Mouse (Mus musculus) frontal cortex, adult 2 months (tissue): ENCODE results near the gene Eomes. TPM values are rescaled to one million over a fixed set of nuclear protein-coding genes. Genes with fewer than 3 reads are reported as not detected.

Experiments
- DNase-seq, 2 experiments: peaks; one replicate each; pipeline ENCODE4 v3.0.0; 2022; ENCODE audit warnings: low spot score in 1 of 2; ENCODE audit errors: extremely low spot score in 1 of 2
- polyA plus RNA-seq: library from polyadenylated mRNA; depleted of rRNA; stranded (reverse); fragments of >200 nt; gene quantifications from 2 replicates; pipeline ENCODE4 v1.2.3, GENCODE M21; 2012

The Eomes gene
- polyA plus RNA-seq, 1 experiment, result 29.1 TPM

DNA sequence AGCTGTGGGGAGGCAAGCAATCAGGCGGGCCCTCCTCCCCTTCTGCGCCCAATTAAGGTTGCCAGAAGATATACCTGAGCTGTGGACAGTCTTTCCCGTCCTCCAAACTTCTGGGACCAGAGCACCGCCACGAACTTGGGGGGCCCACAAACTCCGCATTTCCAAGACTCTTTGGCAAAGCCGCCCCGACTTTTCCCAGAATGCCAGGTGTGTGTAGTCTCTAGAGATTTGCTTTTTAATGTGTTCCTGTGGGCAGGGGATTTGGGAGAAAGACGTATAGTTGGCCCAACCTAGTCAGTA, 9.0 kb downstream of the Eomes start:
- DNase-seq, result no peak

DNA sequence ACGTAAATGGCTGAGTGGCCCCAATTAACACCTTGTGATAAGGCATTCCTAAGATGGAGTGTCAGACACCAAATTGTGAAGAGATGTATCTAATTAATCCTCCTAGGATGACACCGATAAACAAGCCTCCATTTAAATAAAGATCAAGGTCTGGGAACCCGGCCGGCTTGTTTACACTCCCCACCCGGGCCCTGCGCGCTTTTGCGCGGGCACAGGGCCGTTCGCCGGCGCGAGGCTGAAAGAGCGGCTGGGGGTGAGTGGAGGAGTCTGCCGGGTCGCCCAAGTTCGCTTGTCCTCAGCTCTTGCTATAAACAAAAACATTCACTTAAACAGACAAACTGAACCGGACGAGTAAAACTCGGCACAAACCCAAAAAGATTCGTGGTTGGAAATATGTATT, 9.6 kb downstream of the Eomes start:
- no peak for DNase-seq

GRCm38 (mm10) chr9:118488138-118488895, 10.3 kb downstream of the Eomes start:
- DNase-seq, result peak in 1 of 2 experiments; percentile 17

- DNase-seq, result no peak
Observed at GRCm38 (mm10) chr9:118488896-118489578, 11.0 kb downstream of the Eomes start.

DNA sequence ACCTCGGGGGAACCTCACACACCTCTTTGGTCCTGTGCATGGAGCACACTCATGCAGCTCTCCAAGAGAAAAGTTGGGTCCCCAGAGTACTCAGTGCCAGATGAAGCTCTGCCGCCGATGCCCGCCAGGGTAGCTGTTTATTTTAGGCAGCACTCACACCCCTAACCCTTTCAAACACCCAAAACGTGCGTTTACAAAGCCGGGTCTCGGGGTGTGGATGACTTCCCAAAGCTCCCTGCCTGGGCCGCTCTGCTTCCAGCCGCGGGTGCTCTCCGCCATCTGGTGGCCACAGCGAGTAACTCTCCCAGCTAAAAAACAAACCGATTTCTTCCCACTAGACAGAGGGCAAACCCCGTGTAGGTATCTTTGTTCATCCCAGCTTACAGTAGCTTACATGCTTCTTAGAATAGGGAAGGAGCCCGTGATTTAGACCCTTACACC, 11.6 kb downstream of the Eomes start:
- DNase-seq, result peak in 1 of 2 experiments; percentile 81

GRCm38 (mm10) chr9:118491195-118491594, 13.2 kb downstream of the Eomes start:
- DNase-seq, result no peak

- DNase-seq, result no peak
Observed at GRCm38 (mm10) chr9:118492932-118493698, 15.1 kb downstream of the Eomes start.

GRCm38 (mm10) chr9:118494106-118494505, 16.1 kb downstream of the Eomes start:
- no peak for DNase-seq

DNA sequence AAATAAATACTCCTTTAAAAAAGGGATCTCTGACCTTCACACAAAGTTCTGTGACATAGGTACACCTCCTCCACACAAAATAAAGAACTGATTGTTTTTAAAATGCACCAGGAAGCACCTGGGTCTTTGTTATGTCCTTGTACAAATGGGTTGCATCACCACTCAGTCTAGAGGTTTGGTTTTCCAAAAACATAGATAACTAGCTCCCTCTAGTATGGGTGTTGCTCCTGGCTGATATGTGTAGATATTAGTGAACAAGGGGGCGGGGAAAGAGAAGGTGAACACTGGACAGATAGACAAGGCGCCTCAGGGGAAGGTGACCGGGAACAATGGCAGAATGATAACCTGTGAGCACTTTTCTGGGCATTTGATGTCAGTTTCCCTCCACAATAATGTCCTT, 17.9 kb downstream of the Eomes start:
- DNase-seq, result no peak

- no peak for DNase-seq
Observed at GRCm38 (mm10) chr9:118496952-118497351, 18.9 kb downstream of the Eomes start.

- no peak for DNase-seq
Observed at GRCm38 (mm10) chr9:118498061-118498460, 20.0 kb downstream of the Eomes start.

GRCm38 (mm10) chr9:118500963-118501362, 23.0 kb downstream of the Eomes start:
- DNase-seq, result no peak

GRCm38 (mm10) chr9:118504656-118505055, 26.6 kb downstream of the Eomes start:
- no peak for DNase-seq

GRCm38 (mm10) chr9:118506020-118506403, 28.0 kb downstream of the Eomes start, which contains the start of gene Golga4:
Gene Golga4, plus strand, starts transcription at chr9:118506267.
- DNase-seq, result peak; percentile 78 to 96

- DNase-seq, result no peak
Observed at GRCm38 (mm10) chr9:118506404-118507231, 28.6 kb downstream of the Eomes start.

DNA sequence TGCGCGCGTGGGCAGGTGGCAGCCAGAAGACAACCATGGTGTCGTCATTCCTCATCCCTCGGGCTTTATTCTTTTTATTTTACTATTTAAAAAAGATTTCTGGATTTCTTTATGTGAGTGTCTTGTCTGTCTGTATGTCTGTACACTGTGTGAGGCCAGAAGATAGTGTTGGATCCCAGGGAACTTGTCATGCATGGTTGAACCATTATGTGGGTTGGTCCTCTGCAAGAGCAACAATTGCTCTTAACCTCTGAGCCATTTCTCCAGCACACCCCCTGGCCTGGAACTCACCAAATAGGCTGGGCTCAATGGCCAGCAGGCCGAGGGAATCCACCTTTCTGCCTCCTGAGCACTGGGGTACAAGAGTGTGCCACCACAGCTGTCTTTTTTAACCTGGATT, 29.5 kb downstream of the Eomes start:
- DNase-seq, result no peak

DNA sequence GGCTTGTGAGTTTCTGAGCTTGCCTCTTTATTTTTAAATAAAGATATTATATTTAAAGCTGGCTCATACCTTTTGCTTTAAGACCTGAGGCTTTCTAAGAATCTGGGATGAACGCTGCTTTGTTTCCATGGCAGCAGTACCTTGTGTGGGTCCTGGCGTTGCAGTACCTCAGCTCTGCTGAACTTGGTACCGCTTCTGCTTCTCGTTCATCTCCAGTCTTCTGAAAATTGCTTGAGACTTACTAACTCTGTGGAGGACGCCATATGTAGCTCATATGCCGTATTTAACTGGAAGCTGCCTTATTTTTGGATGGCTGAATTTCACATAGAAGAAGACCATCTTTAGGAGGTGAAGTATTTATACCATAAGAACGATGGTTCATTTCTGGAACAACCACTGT, 30.6 kb downstream of the Eomes start:
- no peak for DNase-seq

DNA sequence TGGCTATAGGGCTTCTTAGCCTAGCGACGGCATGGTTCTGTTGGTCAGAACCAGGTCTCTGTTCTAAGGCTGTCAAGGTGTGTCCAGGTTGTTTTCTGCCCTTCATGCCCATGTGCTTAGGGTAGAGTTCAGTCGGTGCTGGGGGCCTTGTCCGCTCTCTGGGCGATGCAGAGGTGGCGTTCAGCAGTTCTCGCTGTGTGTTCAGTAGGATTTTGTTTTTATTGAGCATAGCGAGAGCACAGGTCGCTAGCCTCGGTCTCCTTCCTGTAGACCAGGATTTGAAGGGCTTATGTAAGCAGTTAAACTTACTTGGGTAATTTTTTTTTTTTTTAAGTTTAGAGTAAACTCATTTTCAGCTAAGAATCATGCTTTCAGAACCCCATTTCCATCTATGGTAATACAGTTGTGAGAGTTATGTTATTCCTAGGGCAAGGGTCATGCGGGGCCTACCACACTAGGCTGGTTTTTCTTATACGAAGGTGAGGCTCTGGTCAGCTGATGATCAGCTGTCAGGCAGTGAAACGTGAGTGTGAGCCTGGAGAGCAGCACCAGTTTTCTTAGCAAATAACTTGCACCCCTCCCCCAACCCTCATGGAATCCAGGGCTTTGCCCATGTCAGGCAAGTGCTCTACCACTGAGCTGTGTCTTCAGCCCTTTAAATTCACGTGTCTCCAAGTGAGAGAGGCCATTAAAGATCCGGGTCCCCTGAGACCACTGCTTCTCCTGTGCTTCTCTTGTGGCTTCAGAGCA, 33.1 kb downstream of the Eomes start:
- DNase-seq, result no peak

DNA sequence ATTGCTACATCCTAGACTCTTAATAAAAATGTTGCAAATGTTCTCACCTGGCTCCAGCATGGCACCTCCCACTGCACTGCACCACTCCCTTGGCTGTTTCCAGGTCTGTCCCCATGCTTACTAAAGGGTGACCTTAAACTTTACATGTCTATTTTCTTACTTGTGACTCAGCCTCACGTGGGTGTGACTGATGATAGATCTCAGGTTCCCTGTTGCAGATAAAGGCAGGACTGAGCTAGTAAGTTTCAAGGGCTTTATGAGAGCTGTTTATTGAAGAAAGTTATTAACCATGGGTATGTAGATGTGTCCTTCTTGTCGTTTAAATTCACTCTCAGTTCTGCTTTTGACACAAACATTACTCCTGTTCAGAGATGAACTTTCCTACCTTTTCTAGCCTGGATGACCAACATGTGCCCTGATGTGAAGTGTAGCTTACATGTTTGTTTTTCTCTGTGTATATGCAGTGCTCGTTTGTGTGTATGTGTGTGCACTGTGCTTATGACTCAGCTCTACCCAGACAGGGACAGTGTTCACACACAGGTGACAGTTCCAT, 34.7 kb downstream of the Eomes start:
- DNase-seq, result no peak

DNA sequence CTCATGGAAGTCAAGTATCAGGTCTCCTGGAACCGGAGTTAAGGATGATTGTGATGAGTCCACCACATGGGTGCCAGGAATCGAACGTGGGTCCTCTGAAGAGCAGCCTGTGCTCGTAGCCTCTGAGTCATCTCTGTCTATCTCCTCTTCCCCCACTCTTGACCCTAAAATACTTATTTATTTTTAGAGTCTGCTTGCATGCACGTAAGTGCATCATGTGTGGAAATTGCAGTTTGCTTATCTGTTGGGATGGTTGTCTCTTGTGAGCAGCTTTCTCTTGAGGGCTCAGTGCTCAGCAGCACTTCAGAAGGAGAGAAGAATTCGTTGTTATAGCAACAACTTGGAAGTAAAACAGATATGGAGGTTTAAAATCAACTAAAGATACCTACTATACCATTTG, 37.5 kb downstream of the Eomes start:
- no peak for DNase-seq
